Mouse (Mus musculus) layer of hippocampus, postnatal 14 days (tissue): Measurements from ENCODE around the gene Fancl. TPM values are rescaled to one million over a fixed set of nuclear protein-coding genes. Genes with fewer than 3 reads are reported as not detected.
A peak's percentile ranks its signal among the peaks of the same experiment; 100 is the strongest.
"Not testable (repeated sequence)": the region's sequence is repeated elsewhere in the genome, so short reads cannot be mapped to it uniquely, and the experiment has no call there.

Experiments
- DNase-seq, 2 experiments: peaks; one replicate each; pipeline ENCODE4 v3.0.0; 2021 to 2022; ENCODE audit warnings: low spot score in 2 of 2, mixed read lengths in 1 of 2
- long read RNA-seq, 2 experiments: library from polyadenylated mRNA; stranded (forward); transcript quantifications; one replicate each; pipeline ENCODE4 v2.0.0; 2021
- total RNA-seq, 2 experiments: library from RNA; stranded (reverse); gene quantifications; 2 replicates each; pipeline ENCODE4 v1.2.3; 2021

Fancl gene
- 10 to 100 TPM in 1 of 2 experiments, 1 to 10 TPM in 1; 7.9 to 11.2 TPM for total RNA-seq
- long read RNA-seq, experiment 1, partial matches to known transcripts: 0 of 3 reads
- long read RNA-seq, experiment 1, other reads (novel, unspliced or antisense): 1 of 3 reads
- long read RNA-seq, experiment 2, partial matches to known transcripts: 0 of 1 reads
- long read RNA-seq, experiment 2, other reads (novel, unspliced or antisense): 0 of 1 reads

DNA sequence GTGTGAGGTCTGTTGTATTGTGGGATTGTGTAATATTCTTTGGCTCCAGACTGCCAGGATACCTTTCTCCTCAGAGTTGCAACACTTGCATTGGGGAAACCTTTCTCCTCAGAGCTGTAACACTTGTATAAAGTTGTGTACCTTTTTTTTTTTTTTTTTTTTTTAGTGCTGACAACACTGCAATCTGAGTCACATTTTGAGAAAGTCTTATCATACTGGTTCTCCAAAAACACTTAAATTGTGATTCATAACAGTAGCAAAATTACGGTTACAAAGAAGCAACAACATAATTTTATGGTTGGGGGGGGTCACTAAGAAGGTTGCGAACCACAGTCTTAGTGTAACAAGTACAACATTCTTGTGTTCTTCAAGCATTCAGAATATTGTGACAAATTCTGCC lies at the start of gene Fancl:
TSS of gene Fancl (plus strand) at position 165 of the 400 bp plus-strand sequence.
- DNase-seq: no peak

DNA sequence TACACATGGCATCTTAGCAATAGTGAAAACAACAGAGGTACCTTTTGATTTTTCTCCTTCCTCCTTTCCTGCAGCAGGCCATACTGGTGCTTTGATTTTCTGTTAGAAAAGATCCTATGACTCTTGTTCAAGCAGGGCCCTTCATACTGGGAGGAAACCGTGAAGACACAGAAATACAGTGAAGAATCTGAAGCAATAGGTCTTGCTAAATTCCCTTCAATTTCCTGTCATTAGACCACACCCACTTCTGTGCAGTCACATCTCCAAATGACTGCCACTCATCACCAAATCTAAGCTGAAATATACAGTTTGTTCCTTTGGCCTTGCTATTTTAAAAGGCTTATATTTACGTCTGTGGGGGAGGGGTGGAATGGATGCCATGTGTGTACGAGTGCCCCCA lies 49.1 kb upstream of the Fancl start:
- DNase-seq: no peak

DNA sequence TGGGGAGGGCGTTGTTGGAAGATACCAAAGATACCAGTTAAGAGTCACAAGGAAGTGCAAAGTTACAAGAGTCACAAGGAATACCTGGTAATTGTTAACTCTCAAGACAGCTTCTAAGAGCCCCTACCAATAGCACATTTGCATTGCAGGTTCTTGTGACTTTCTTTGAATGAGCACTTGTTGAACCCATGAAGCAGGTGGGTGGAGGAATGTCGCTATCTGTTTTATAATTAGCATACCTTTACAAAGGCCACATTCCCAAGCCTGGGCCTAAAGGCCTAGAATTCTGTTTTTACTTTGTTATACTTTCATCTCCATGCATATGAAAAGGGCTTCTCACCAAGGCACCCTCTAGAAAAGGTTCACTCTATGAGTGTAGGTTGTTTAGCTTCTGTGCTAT lies 15.8 kb upstream of the Fancl start:
- DNase-seq: not testable (repeated sequence)

DNA sequence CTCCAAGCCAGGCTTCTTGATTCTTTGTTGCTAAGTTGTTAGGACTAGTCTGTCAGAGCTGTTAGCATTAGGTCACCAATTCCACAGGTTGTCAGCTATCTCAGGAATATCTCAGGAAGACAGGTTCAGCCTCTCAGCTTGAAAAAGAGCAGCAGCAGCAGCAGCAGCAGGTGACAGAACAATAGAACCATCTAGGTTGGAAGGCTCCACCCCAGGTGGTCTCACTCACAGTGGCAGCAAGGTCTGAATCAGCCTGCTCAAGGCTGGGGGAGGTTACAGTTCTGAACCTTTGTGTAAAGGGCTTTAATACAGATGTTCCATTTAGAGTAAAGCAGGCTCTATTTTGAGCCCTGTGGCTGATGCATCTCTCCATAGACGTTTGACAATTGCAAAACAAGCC lies 14.0 kb upstream of the Fancl start:
- not testable (repeated sequence) for DNase-seq

DNA sequence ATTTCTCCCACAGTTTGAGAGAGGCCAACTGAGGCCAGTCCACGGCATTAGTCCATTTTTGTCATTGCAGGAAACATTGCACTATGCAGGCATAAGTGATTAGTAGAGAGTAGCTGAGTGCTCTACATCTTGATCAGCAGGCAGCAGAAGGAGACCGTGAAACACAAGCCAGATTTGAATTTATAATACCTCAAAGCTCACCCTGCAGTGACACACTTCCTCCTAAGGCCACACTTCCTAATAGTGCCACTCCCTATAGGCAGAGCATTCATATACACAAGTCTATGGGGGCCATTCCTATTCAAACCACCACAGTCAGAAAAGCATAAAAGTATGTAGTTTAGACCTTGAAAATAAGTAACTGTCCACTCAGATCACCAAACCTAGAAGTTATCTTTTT lies 11.8 kb upstream of the Fancl start:
- DNase-seq: no peak

DNA sequence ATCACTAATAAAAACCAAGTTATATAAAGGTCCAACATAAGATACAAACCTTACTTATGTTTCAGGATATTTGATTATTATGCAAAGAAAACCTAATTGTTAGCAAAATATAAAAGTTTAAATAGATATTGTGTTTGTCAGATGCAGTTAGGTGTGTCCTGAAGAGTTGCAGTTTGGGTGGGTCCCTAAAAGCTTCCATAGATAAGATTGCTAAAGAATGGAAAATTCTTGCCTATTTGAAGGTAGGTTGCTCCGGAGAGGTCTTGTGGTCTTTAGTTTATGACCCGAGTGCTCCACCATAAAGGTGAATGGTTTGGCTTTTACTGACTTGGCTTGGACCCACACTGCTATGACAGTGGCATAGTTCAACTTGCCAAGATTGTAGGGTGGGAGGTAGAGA lies 7.9 kb upstream of the Fancl start:
- DNase-seq: no peak

DNA sequence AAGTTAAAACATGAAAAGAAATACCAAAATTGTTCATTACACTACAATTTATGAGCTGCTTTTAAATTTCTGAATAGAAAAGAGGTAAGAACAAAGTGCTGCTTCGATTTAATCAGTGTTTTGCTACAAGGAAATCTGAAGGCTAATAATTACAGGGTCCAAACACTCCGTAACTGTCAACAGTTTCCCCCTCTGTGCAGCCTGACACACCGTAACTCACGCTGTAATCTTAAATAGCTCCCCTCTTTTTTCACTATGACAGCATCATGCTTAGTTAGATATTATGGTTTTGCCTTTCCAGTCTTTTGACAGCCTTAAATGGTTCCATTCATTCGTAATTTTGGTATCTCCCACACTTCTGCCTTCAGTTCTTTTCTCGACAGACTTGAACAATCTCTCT lies 4.4 kb upstream of the Fancl start:
- DNase-seq: no peak

DNA sequence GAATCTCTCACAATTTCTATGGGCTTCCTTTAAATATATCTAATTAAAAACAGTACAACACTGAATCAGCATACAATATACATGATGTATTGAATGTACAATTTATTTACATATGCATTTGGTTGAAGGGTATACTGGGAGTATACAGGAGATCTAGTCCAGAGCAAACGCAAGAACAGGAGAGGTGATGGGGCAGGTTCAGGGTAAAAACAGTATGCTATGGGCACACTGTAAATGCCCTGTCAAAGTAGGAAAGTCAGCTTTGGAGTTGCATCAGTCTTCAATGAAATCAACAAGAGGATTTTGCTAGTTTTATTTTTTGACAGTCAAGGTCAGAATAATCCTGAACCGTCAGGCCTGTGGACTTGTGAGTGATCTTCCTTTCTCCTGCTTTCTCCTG lies 743 bp downstream of the Fancl start:
- no peak for DNase-seq

DNA sequence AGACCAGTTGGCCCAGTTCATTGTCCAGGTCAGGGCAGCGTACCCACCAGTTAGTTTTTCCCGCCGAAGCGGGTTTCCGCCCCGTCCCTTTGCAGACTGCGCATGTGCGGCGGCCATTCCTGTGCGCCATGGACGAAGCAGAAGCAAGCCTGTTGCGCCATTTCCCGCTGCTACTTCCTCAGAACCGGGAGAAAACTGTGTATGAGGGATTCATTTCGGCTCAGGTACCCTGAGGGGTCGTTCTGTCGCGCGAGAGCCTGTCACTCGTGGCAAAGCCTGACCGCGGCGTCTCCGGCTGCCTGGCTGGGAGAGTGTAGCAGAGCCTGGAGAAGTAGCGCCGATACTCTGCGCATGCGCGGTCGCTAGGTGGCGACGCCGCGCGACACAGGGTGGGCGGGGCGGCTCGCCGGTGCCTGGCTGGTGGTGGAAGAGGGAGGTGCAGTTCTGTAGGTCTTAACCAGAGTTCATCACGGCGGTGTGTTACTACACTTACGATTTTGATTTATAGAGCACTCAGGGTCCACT lies 1.2 kb downstream of the Fancl start:
- peak; percentile 93 to 94 for DNase-seq

DNA sequence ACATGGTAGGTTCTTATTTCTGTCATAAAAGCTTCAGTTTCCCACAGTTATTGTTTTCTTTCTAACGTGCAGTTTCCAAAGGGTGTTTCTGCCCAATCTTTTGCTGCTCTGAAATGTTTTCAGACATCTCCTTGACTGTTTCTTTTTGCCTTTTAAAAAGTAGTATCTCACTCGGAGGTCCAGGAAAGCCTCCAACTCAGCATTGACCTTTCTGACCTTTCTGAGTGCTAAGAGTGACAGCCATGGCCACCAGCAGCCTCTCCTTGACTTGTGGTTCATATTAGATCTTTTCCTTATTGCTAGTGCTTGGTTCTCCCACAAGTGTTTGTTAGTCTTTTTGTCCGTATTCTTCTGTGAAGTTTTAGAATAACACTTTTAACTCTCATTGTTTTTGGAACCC lies 9.6 kb downstream of the Fancl start:
- no peak for DNase-seq

DNA sequence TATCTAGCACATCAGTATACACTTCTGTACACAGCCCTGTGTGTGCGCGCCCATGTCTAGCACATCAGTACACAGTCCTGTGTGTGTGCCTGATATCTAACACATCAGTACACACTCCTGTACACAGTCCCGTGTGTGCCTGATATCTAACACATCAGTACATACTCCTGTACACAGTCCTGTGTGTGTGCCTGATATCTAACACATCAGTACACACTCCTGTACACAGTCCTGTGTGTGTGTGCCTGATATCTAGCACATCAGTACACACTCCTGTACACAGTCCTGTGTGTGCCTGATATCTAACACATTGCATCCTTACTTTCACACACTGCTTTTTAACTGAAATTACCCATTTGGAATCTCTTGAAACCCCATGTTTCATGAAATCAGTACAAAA lies 27.0 kb downstream of the Fancl start:
- DNase-seq: no peak

DNA sequence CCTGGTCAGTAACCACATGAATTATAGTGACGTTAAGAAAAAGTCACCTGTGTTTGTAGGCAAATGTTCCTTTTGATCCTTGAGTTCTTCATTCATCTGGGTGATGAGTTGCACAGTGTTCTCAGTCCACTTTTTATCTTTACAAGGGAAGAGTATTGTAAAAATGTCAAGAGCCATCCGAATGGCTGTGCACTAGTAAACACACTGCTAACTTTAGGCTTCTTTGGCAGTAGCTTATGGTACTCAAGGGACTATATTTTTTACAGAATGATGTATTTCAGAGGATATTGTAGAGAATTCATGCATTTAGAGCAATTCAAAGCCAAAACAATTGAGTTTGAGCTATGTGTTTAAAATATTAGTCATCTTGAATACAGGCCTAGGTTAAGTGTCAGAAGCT lies 35.5 kb downstream of the Fancl start:
- DNase-seq: no peak

DNA sequence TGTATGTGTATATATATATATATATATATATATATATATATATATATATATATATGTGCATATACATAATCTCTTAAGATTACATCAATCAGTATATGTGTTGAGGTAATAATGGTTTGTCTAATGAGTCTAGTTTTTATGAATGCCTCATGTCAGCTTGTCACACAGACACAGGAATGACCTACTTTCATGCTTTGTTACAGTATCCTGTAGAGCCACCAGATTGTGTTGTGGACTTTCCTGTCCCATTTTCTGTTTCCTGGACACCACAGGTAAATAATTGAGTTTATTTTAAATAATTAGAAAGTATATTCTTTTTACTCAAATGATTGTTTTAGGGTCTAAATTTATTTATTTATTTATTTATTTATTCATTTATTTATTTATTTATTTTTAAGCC lies 48.3 kb downstream of the Fancl start:
- DNase-seq: no peak

DNA sequence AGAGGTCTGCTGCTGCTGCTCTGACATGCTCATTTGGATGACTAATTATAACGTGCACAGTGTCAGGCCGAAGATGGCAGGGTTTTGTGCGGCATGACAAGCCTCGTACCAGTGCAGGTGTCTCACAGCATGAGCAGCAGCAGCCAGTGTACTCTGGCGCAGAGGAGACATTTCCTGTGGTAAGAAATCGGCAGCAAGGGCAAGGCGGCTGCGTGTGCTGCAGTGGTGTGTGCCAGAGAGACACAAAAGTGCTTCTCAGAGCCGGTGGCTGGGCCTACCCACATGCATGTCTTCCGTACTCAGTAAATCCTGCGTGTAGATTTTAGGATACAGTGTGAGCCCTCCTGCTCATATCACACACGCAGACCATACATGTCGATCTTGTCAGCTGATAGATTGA lies 51.9 kb downstream of the Fancl start:
- DNase-seq: peak; percentile 10 to 21

DNA sequence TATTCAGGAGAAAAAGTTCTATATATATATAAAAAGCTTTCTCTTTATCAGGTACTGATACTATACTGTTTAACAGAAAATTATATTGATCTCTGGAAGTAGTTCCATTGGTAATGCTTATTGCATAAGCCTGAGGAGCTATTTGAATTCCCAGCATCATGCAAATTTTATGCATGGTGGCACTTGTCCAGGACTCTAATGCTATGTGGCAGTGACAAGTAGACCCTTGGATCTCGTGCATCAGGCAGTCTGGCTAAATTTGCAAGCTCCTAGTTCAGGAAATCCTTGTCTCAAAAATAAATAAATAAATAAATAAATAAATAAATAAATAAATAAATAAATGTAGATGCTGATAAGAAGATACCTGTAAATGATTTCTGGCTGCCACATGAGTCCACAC lies 55.2 kb downstream of the Fancl start:
- DNase-seq: no peak

DNA sequence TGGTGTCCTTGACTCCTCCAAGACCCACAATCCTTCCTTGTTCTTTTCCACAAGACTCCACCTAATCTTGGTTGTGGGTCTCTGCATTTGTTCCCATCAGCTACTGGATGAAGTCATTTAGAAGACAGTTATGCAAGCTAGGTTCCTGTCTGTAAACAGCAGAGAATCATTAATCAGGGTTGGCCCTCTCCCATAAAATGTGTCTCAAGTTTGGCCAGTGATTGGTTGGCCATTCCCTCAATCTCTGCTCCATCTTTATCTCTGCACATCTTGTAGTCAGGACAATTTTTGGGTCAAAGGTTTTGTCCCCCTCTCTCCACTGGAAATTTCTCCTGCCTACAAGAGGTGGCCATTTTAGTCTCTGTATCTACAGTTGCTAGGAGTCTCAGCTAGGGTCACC lies 58.4 kb downstream of the Fancl start:
- DNase-seq: no peak

DNA sequence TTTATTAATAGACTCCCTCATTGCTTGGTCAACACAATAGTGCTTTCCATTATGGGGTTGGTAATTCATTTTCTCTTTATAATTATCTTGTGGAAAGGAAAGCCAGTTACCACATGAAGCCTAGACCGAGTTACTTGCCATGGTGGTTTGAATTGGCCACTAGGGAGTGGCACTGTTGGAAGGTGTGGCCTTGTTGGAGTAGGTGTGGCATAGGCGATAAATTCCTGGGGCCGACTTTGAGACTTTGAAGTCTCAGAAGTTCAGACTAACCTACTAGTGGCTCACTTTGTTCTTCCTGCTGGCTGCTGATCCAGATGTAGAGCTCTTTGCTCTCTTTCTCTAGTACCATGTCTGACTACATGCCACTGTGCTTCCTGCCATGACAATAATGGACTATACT lies 63.9 kb downstream of the Fancl start:
- DNase-seq: no peak

DNA sequence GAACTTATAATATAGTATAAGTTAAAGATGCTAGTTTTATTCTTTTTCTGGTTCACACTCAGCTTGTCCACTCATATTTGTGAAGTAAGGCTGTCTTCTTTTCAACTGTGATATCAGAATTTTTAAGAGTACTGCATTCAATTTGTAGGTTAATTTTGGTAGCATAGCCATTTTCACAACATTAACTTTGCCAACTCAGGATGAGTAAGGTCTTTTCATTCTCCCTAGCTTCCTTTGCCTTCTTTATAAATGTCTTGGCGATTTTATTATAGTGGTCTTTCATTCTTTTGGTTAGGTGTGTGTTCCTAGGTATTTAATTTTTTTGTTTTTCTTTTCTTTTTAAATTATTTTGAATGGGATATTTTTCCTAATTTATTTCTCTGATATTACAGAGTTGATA lies 64.7 kb downstream of the Fancl start:
- no peak for DNase-seq

DNA sequence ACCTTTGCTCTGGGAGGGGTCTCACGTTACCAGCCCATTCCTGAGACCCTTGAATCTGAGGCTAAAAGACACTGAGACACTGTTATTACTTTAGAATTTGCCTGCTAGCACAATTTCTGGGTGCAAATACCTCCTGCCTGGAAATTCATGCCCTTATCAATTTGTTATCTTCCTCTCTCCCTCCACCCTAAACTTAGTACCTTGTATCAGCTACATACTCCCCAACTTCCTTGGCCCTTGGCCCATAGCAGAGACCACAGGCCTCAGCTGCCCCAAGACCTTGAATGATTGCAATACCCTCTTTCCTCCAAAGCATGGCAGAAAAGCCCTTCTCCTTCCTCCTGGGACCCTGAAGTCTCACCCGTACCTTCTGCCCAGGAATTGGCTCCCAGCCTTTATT lies 65.3 kb downstream of the Fancl start:
- no peak for DNase-seq

DNA sequence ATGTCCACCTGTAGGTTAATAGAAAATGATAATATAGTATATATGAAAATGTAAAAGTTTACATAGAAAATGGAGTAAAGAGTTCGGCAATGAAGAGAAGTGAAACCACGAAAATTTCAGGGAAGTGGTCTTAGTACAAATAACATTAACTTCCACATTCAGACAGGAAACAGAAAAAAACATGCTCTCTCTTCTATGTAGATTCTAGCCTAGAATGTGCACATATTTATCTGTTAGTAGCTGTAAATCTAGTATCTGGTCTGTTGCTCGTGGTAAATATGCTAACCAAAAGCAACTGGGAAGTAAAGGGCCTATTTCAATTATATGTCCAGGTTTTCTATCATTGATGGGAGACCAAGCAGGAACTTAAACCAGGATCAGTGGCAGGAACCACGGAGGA lies 66.8 kb downstream of the Fancl start:
- no peak for DNase-seq

DNA sequence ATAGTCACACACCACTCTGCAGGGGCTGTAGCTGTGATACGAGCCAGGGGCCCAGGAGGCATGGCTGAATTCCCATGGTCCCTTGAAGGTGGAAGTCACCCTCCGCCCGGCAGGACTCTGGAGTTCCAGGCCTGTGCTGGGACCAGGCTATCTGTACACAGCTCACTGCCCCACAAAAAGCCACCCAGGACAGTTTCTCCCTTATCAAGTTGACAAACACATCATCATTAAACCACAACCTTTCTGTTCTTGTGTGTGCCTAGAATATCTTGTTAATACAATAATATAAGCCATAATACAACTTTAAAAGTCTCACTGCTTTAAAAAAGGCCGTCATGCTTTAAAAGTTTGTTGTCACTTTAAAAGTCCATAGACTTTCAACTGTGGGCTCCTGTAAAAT lies 68.1 kb downstream of the Fancl start:
- DNase-seq: no peak

DNA sequence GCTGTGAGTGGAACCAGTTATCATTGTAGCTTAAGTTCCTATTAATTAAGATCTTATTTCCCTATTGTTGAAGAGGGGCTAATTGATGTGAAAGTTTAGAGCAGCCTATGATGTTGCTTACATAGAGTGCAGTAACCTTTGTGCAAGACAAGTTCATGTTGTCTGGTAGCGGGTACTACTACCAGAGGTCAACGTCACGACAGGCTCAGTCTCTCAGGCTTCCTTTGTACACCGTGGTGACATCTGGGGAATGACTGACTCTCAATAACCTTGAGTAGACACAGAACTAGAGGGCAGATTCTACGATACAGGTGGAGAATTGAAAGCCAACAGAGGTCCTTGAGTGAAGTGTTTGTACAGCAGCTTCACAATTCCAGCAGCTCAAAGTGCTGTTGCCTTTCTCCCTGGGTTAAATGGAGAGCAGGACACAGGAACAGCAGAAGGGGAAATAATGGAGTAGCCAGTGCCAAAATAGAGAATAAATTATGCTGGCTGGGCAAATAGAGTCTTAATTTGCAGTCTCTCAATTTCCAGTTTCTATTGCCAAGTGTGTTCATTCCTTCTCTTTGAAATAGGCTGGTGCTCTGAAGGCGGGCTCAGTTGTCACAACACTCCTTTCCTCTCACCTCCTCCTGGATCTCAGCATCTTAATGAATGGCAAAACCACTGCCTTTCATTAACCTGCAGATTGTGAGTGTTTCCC lies 91.3 kb downstream of the Fancl start:
- no peak for DNase-seq

DNA sequence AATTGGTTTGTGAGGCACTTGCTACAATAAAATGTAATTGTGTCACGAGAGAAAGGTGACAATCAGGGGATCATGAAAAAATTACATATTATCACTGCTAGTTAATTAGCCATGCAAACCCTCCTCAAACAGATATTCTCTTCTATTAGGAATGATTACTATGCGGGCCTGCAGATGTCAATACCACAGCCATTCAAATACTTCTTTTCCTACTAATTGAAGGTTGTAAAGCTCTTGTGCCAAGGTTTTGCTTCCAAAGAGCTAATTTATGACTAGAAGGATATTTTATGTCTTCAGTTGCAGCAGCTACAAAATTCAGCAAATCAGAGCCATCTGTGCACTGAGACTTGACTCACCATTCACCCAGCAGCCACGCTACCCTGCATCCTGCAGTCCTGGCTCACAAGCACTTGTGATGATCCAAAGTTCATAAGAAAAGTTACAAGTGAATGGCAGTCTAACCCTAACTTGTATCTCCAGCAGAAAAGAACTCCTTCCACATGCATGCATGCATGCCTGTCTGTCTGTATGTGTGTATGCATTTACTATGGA lies 95.8 kb downstream of the Fancl start:
- peak in 1 of 2 experiments; percentile 7 for DNase-seq
